Mouse (Mus musculus): ENCODE measurements around the gene Fam177a. TPM values are rescaled to one million over a fixed set of nuclear protein-coding genes. Genes with fewer than 3 reads are reported as not detected.
A peak's percentile ranks its signal among the peaks of the same experiment; 100 is the strongest.
"Not testable (repeated sequence)": the region's sequence is repeated elsewhere in the genome, so short reads cannot be mapped to it uniquely, and the experiment has no call there.

Gene Fam177a
- polyA plus RNA-seq (2015; fragmentation: Nextera tagmentation; extraction: Ambion mirVana): 17.2 and 26.4 TPM in 2 replicates

GRCm38 (mm10) chr12:55124242-55124641 is at the start of gene Fam177a:
TSS of gene Fam177a (plus strand) at chr12:55124469.
- not testable (repeated sequence) for H3K4me2 ChIP-seq, H3K9me3 ChIP-seq, H3K36me3 ChIP-seq, H3K4me1 ChIP-seq, H3K9ac ChIP-seq, H3K4me3 ChIP-seq, H3K27ac ChIP-seq, H3K27me3 ChIP-seq
- no CpG with 5 or more reads among the region's 40 CpGs for WGBS
- peak; percentile 99 for ATAC-seq (ENCODE audit: borderline replicate concordance, extremely low read depth, low FRiP score, low TSS enrichment)

GRCm38 (mm10) chr12:55075296-55075695 is 49.0 kb upstream of the Fam177a start:
- 96% methylated on average over 2 of the region's 2 CpGs for WGBS
- H3K27me3 ChIP-seq: no peaks in the 10 kb centered on the region
- no peak overlapping the region for H3K4me3 ChIP-seq

GRCm38 (mm10) chr12:55078706-55079105 is 45.6 kb upstream of the Fam177a start:
- H3K9ac ChIP-seq; H3K4me1 ChIP-seq; H3K36me3 ChIP-seq; H3K27me3 ChIP-seq; ATAC-seq (ENCODE audit: borderline replicate concordance, extremely low read depth, low FRiP score, low TSS enrichment); H3K27ac ChIP-seq; H3K9me3 ChIP-seq; H3K4me3 ChIP-seq: not testable (repeated sequence)
- H3K4me2 ChIP-seq: peak overlapping the region; percentile 13; the same call in 1 of the 2 replicates
- 31% methylated on average over 2 of the region's 2 CpGs for WGBS

More at GRCm38 (mm10) chr12:55075296-55075695, 49.0 kb upstream of the Fam177a start:
- H3K4me2 ChIP-seq: no peak overlapping the region
- H3K9me3 ChIP-seq: no peaks in the 10 kb centered on the region
- no peak for ATAC-seq (ENCODE audit: borderline replicate concordance, extremely low read depth, low FRiP score, low TSS enrichment)
- H3K27ac ChIP-seq: no peak overlapping the region
- H3K4me1 ChIP-seq: peaks cover 5% of the 10 kb centered on the region; the same call in 1 of the 2 replicates
- no peaks in the 10 kb centered on the region for H3K36me3 ChIP-seq
- H3K9ac ChIP-seq: no peak overlapping the region

- H3K27me3 ChIP-seq, H3K36me3 ChIP-seq, H3K9me3 ChIP-seq, H3K4me1 ChIP-seq: not testable (repeated sequence)
- WGBS: under 1% methylated on average over 60 of the region's 60 CpGs
- Histone ChIP-seq H3K4me3 (peak within 1 kb of the TSS; percentile 82), H3K4me2 (peak within 1 kb of the TSS; percentile 61), H3K9ac (peak within 1 kb of the TSS; percentile 83), H3K27ac (peak within 1 kb of the TSS; percentile 93)
- ATAC-seq (ENCODE audit: borderline replicate concordance, extremely low read depth, low FRiP score, low TSS enrichment): peak; percentile 98
These were observed 44.3 kb upstream of the Fam177a start, which contains the start of the genes 2700097O09Rik and Srp54a for GRCm38 (mm10) chr12:55079726-55080600. TSS of gene 2700097O09Rik (minus strand) at chr12:55080110. TSS of gene Srp54a (plus strand) at chr12:55080262.

GRCm38 (mm10) chr12:55080601-55080942 is 43.7 kb upstream of the Fam177a start:
- peak overlapping the region; percentile 93 for H3K27ac ChIP-seq
- not testable (repeated sequence) for H3K4me1 ChIP-seq, H3K36me3 ChIP-seq, H3K9me3 ChIP-seq, H3K27me3 ChIP-seq
- H3K4me3 ChIP-seq: peak overlapping the region; percentile 82
- peak; percentile 60 for ATAC-seq (ENCODE audit: borderline replicate concordance, extremely low read depth, low FRiP score, low TSS enrichment)
- WGBS: 1% methylated on average over 25 of the region's 25 CpGs
- H3K9ac ChIP-seq: peak overlapping the region; percentile 83
- H3K4me2 ChIP-seq: peak overlapping the region; percentile 47

GRCm38 (mm10) chr12:55092127-55092526 is 32.1 kb upstream of the Fam177a start:
- WGBS: 95% methylated on average over 1 of the region's 7 CpGs
- not testable (repeated sequence) for ATAC-seq (ENCODE audit: borderline replicate concordance, extremely low read depth, low FRiP score, low TSS enrichment); H3K4me3 ChIP-seq; H3K9me3 ChIP-seq; H3K36me3 ChIP-seq; H3K27me3 ChIP-seq; H3K9ac ChIP-seq; H3K4me2 ChIP-seq; H3K4me1 ChIP-seq; H3K27ac ChIP-seq

- H3K9me3 ChIP-seq; H3K4me1 ChIP-seq; H3K36me3 ChIP-seq; H3K27me3 ChIP-seq; H3K9ac ChIP-seq; H3K27ac ChIP-seq; H3K4me2 ChIP-seq; ATAC-seq (ENCODE audit: borderline replicate concordance, extremely low read depth, low FRiP score, low TSS enrichment); H3K4me3 ChIP-seq: not testable (repeated sequence)
- no CpG with 5 or more reads among the region's 7 CpGs for WGBS
These were observed 11.7 kb upstream of the Fam177a start for GRCm38 (mm10) chr12:55112616-55113015.

GRCm38 (mm10) chr12:55124731-55125130 is 462 bp downstream of the Fam177a start:
- H3K36me3 ChIP-seq, H3K4me1 ChIP-seq, H3K4me3 ChIP-seq, H3K9ac ChIP-seq, H3K4me2 ChIP-seq, H3K27ac ChIP-seq, H3K9me3 ChIP-seq, H3K27me3 ChIP-seq: not testable (repeated sequence)
- peak; percentile 60 for ATAC-seq (ENCODE audit: borderline replicate concordance, extremely low read depth, low FRiP score, low TSS enrichment)
- WGBS: no CpG with 5 or more reads among the region's 18 CpGs

GRCm38 (mm10) chr12:55135540-55135939 is 11.3 kb downstream of the Fam177a start:
- not testable (repeated sequence) for H3K9me3 ChIP-seq; H3K27me3 ChIP-seq; H3K4me2 ChIP-seq; H3K4me1 ChIP-seq; H3K36me3 ChIP-seq; ATAC-seq (ENCODE audit: borderline replicate concordance, extremely low read depth, low FRiP score, low TSS enrichment); H3K4me3 ChIP-seq; H3K9ac ChIP-seq; H3K27ac ChIP-seq
- no CpG with 5 or more reads among the region's 6 CpGs for WGBS

GRCm38 (mm10) chr12:55137859-55138258 is 13.6 kb downstream of the Fam177a start:
- not testable (repeated sequence) for H3K27ac ChIP-seq; H3K9me3 ChIP-seq; ATAC-seq (ENCODE audit: borderline replicate concordance, extremely low read depth, low FRiP score, low TSS enrichment); H3K36me3 ChIP-seq; H3K4me3 ChIP-seq; H3K27me3 ChIP-seq; H3K4me1 ChIP-seq; H3K9ac ChIP-seq; H3K4me2 ChIP-seq
- no CpG with 5 or more reads among the region's 6 CpGs for WGBS

GRCm38 (mm10) chr12:55154559-55155448 is 30.5 kb downstream of the Fam177a start, which contains the start of gene Srp54b:
TSS of gene Srp54b (plus strand) at chr12:55155104.
- peak; percentile 98 for ATAC-seq (ENCODE audit: borderline replicate concordance, extremely low read depth, low FRiP score, low TSS enrichment)
- not testable (repeated sequence) for H3K9me3 ChIP-seq, H3K27ac ChIP-seq, H3K36me3 ChIP-seq, H3K4me2 ChIP-seq, H3K9ac ChIP-seq, H3K4me1 ChIP-seq, H3K27me3 ChIP-seq
- peak within 1 kb of the TSS; percentile 30 for H3K4me3 ChIP-seq
- WGBS: no CpG with 5 or more reads among the region's 57 CpGs

- not testable (repeated sequence) for H3K4me2 ChIP-seq, H3K36me3 ChIP-seq, H3K9me3 ChIP-seq, H3K27ac ChIP-seq, H3K4me1 ChIP-seq, H3K27me3 ChIP-seq, H3K9ac ChIP-seq
- peak overlapping the region; percentile 30 for H3K4me3 ChIP-seq
- peak; percentile 53 for ATAC-seq (ENCODE audit: borderline replicate concordance, extremely low read depth, low FRiP score, low TSS enrichment)
- under 1% methylated on average over 12 of the region's 24 CpGs for WGBS
These were observed 31.1 kb downstream of the Fam177a start for GRCm38 (mm10) chr12:55155449-55155783.
